Mouse (Mus musculus): ENCODE measurements at regions not wholly inside any gene's neighbourhood (a gene's known extent, or its start where the extent isn't known, plus 50 kb on each side); places are given as distances from the start of the nearest gene placed in this dataset.

- TF ChIP-seq CTCF (IDR thresholded peaks at IDR 0.05; ENCODE audit: extremely low read depth, insufficient read length, insufficient replicate concordance, low read depth, low read length) (no peak), POLR2A (IDR thresholded peaks at IDR 0.05; ENCODE audit: low read depth, low read length) (no peak)
Measured at GRCm38 (mm10) chr2:180398851-180399447, 57.1 kb upstream of the Slco4a1 start.

Measured in small intestine, adult 2 months (tissue).